Mouse (Mus musculus) gastrocnemius, adult 2 months (tissue): ENCODE results near the gene Actr10. TPM values are rescaled to one million over a fixed set of nuclear protein-coding genes. Genes with fewer than 3 reads are reported as not detected.

Experiments used
- DNase-seq: peaks from one replicate; pipeline ENCODE4 v3.0.0; 2022
- H3K27ac ChIP-seq: fragments of 200-600 bp; 2 replicates; pipeline ENCODE4 v1.8.1; 2022; ENCODE audit warnings: mild to moderate bottlenecking
- H3K4me3 ChIP-seq: fragments of 200-600 bp; 2 replicates; pipeline ENCODE4 v1.8.1; 2022; ENCODE audit warnings: mild to moderate bottlenecking, moderate library complexity
- CTCF ChIP-seq: fragments of 200-600 bp; IDR thresholded peaks from 2 replicates; pipeline ENCODE4 v1.8.1; 2022; ENCODE audit warnings: antibody characterized with exemption, mild to moderate bottlenecking, moderate library complexity
- intact Hi-C: fragments of 180-260 bp; cut with DNase I; formaldehyde crosslinking; loops from one replicate; pipeline ENCODE4 v1.15.1; 2025
- long read RNA-seq, 2 experiments: library from polyadenylated mRNA; stranded (forward); transcript quantifications; one replicate each; pipeline ENCODE4 v2.0.0; 2021
- total RNA-seq, 2 experiments: library from RNA; stranded (reverse); gene quantifications; 2 replicates each; pipeline ENCODE4 v1.2.3; 2021

Gene Actr10
- 10 to 100 TPM; 84.5 to 94.2 TPM for total RNA-seq
- long read RNA-seq, experiment 1, full-length matches to known transcripts = 24 of 25 reads
- long read RNA-seq, experiment 1, partial matches to known transcripts = 0 of 25 reads
- long read RNA-seq, experiment 1, other reads (novel, unspliced or antisense) = 1 of 25 reads
- long read RNA-seq, experiment 2, full-length matches to known transcripts = 21 of 22 reads
- long read RNA-seq, experiment 2, partial matches to known transcripts = 1 of 22 reads
- long read RNA-seq, experiment 2, other reads (novel, unspliced or antisense) = 0 of 22 reads

DNA sequence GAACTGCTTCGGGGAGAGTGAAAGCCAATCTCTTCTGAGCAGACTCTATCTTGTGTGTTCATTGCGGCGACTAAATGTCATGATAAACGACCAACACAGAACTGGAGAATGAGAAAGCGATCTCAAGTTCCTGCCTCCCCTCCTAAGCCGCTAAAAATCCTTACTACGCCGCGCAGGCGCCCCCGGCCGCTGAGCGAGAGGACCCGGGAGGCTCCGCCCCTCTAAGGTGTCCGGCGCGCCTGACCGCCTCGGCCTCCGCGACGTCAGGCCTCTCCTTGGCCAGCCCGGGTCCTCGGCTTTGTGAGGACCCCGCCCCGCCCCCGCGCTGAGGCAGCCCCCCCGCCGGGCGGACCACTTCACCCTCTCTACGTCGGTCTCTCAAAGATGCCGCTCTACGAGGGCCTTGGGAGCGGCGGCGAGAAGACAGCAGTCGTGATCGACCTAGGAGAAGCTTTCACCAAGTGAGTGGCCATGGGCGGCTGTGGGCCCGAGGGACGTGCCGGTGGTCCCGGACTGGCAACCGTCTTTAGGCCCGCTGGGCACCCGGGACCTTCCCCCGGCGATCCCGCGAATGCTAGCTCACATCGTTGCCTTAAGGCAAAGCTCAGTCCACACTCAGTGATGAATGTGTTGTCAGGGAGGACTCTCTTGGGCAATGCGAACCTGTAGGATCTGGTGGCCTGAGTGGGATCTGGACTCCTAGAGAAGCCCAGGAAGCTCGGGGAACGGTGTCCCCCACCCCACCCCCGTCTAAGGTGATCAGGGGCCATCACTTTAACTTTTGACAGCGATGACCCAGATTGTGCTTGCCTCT is at the start of gene Actr10:
TSS of gene Actr10 (plus strand) at position 287 of the 814 bp plus-strand sequence.
- peak; percentile 96 for DNase-seq
- Histone ChIP-seq H3K4me3 (peak within 1 kb of the TSS; percentile 85), H3K27ac (peak within 1 kb of the TSS; percentile 96)
- intact Hi-C loops = loop anchor here (1.0 to 2.0 kb wide), 2 partner anchors 29 to 199 kb away; partner anchors contain the start of genes 2700049A03Rik and Timm9
- no peak for TF ChIP-seq CTCF

DNA sequence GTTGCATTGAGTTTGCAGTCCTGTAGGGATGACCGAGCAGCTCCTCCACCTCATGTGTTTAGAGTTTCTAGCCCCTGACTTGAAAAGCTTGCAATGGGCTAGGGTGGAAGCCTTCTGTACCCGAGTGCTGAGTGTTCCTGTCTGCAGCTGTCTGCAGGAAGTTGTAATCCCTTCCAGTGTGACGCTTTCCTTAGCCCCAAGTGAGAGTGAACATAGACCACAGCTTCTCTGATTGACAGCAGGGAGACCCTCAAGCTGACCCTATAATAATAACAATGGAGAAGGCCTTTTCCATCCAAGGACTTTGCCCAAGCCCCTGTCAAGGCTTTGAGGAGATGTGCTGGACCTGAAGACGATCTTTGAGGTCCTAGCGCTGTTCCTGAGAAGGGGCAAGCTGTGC is 47.3 kb upstream of the Actr10 start:
- intact Hi-C loops = no loop called here
- Histone ChIP-seq H3K27ac (no peak overlapping the region), H3K4me3 (no peak overlapping the region)
- TF ChIP-seq CTCF = no peak
- DNase-seq = no peak

DNA sequence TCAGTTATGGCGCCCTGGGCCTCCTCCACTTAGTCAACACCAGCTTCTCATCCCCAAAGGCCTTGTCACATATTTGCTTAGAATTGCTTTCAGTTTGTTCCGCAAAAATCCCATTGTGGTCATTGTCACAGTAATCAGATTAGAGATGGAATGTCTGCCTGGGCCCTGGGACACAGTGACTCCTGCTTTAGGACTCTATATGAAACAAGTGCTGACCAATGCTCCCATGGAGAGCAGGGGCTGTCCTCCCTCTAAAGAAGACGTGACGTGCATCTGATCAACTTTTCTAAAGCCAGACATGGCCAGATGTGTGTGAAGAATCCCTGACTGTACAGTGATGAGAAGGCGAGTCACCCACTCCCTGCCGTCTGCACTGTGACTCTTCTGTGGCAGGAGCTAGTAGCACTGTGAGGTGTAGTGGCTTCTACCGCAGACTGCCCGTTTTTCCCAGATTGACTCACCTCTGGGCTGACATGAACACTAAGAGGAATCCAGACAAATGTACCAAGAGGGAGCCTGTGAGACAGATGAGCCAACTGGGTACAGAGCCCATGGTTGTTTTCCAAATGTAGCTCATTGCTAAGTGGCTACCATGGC is 46.7 kb upstream of the Actr10 start:
- DNase-seq = no peak
- TF ChIP-seq CTCF = no peak
- intact Hi-C loops = no loop called here
- Histone ChIP-seq H3K27ac (no peak overlapping the region), H3K4me3 (no peak overlapping the region)

DNA sequence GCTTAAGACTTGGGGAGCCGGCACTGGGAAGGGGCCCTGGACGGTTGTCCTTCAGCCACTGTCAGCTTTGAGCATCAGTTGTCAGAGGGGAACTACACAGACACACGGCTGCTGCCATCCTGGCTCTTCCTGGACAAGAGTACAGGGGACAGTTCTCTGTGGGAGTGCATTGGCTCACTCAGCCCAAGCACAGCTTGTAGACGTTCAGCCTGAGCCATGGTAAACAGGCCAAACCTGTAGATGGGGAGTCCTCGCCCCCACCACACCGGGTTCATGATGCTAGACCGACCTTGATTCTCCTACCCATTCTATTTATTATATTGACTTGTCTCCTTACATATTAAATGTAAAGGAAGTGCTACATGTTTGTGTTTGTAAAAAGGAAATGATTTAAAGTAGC is 42.4 kb upstream of the Actr10 start:
- intact Hi-C loops = no loop called here
- TF ChIP-seq CTCF = no peak
- DNase-seq = no peak
- Histone ChIP-seq H3K4me3 (no peak overlapping the region), H3K27ac (0 out of 2 replicates have a peak overlapping the region, but pooled peaks have one; percentile 1)

DNA sequence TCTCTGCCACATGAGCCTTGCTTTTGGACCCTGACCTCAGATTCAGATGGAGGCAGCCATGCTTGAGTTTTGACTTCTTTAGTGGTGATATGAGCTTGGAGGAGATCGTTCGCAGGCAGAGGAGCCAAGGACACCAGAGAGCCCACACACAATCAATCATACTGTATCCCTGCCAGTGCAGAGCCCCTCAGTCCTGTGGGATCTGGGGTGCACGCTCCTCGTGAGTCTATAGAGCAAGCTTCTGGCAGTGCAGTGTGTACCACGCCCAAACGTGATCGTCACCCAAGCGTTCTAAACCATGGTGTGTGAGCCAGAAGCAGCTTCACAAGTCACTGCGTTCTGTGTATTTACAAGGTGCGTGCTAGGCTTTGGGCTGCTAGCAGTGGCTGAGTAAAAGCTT is 41.6 kb upstream of the Actr10 start:
- no peak for DNase-seq
- intact Hi-C loops = no loop called here
- H3K4me3 ChIP-seq = no peak overlapping the region
- TF ChIP-seq CTCF = no peak
- peak overlapping the region; percentile 41 for H3K27ac ChIP-seq

DNA sequence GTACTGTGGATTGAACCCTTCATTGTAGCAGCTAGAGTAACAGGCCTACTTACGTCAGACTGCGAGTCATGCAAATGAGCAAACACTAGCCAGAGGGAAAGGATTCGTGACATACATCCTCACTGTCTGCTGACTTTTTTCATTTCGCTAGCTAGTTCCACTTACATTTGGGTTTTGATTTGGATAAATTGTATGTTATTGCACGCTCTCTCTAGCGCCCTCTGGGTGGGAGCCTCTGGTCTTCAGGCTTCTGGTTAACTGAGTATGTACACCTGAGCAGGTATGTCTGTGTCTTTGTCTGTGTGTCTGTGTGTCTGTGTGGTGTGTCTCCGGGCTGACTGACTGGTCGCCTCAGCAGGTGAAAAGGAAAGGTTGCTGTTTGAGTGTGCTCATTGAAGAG is 40.2 kb upstream of the Actr10 start:
- intact Hi-C loops = no loop called here
- Histone ChIP-seq H3K27ac (no peak overlapping the region), H3K4me3 (no peak overlapping the region)
- DNase-seq = no peak
- TF ChIP-seq CTCF = peak; percentile 42

DNA sequence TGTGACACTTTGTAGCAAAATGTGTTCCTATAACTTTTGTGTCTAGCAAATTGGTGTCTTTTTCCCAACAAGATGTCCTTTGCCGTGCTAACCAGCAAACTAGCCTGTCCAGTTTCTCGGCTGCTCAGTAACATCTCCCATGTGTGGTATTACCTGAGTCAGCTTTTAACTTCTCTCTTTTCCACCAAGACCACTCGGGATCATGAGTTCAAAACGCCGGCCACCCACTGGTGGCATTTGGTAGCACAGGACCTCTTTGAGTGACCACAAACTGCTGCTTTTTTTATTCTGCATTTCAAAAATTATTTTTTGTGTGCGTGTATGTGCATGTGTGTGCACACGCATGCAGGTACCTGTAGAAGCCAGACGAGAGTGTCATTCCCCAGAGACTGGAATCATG is 39.2 kb upstream of the Actr10 start:
- DNase-seq = no peak
- Histone ChIP-seq H3K4me3 (no peak overlapping the region), H3K27ac (no peak overlapping the region)
- TF ChIP-seq CTCF = peak; percentile 49
- intact Hi-C loops = no loop called here

DNA sequence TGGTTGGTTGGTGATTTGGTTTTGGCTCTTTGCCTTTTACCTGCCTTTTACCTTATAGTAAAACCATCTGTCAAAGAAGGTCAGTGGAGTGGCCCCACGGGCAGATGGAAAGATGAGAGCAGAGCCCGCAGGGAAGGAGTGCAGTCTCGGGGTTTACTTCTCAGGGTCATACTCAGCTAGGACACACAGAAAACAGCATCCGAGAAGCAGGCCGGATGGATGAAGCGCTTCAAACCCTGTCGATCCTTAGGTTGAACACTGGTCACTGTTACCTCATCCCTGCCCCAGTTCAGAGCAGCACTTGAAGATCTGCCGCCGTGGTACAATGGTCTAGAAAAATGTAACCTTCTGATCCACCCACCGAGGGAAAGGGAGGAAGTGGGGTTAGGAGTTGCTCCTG is 33.2 kb upstream of the Actr10 start:
- no peak for DNase-seq
- no peak for TF ChIP-seq CTCF
- Histone ChIP-seq H3K4me3 (no peak overlapping the region), H3K27ac (no peak overlapping the region)
- intact Hi-C loops = no loop called here

DNA sequence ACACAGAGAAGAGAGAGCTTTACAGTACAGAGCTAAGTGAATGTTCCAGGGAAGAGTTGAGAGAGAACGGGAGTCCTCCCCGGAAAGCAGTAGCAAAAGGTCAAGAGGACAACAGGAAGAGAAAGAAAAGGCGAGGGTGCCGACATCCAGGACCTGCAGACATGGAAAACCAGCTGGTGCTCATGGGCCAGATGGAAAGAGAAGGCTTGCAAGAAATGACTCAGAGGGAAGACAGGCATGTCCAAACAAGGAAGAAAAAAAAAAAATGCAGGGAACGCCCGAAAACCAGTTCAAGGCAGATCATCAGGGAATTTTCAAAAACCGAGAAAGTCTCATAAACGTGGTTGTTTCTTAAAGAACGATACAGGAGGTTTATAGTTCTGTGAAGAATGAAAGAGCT is 30.8 kb upstream of the Actr10 start:
- no peak for TF ChIP-seq CTCF
- intact Hi-C loops = no loop called here
- Histone ChIP-seq H3K4me3 (peak overlapping the region; percentile 43), H3K27ac (peak overlapping the region; percentile 82)
- peak; percentile 54 for DNase-seq

DNA sequence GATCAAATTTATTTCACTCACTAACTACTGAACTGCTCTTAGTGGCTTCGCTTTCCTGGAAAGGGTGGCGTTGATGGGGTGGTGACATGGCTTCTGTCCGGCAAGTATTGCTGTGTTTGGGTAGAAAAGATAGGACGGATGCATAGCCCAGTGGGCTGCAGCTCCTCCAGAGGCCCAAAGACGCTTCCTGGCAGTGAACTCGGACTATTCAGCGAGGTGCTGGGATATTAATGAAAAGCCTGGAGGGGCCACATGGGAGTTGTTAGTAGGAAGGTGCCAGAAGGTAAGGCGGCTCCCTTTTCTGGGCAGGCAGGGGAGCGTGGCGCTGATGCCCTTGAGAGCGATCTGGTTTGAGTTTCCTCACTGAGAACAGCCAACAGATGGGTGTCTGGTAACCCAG is 30.0 kb upstream of the Actr10 start:
- DNase-seq = no peak
- no peak for TF ChIP-seq CTCF
- H3K4me3 ChIP-seq = no peak overlapping the region
- intact Hi-C loops = no loop called here
- H3K27ac ChIP-seq = peak overlapping the region; percentile 82

DNA sequence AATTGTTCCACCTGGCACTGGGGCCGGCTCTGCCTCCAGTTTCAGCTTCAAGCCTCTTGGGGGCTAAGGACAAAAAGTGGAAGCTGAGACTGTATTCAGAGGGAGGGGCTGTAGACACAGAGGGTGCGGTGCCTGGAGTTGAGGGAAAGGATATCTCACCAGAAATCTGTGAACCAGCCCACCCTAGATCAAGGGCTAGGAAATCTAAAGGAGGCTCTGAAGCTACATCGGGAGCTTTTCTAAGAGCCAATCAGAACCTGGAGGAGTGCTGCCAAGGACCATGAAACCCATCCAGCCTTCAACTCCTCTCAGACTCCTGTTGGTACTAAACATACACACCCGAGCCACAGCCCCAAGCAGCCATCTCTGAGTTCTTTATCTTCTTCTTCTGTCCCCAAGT is 29.6 kb upstream of the Actr10 start:
- no peak for DNase-seq
- Histone ChIP-seq H3K27ac (peak overlapping the region; percentile 82), H3K4me3 (no peak overlapping the region)
- intact Hi-C loops = no loop called here
- TF ChIP-seq CTCF = no peak

DNA sequence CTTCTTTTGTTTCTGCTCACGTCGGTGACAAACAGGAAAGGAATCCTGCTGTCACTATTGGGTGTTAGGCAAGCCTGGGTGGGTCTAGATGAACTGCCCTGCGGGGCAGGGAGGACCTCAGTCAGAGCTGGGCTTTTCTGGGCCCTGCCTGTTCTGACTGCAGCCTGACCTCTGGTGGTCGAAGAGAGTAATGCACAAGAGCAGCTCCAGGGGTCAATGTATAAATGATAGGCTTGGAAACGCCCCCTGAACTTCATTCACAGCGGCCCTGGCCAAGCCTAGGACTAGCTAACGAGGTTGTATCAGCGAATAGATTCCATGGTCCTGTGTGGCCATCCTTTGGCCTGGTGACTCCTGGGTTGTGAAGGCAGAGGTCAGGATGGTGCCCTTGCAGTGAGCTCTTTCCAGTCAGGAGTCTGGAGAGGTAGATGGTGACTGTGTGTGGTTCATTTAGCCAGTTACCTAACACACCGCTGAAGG is 27.4 kb upstream of the Actr10 start:
- Histone ChIP-seq H3K4me3 (no peak overlapping the region; the same call in 1 of the 2 replicates), H3K27ac (peak overlapping the region; percentile 70)
- peak; percentile 98 for TF ChIP-seq CTCF
- intact Hi-C loops = loop anchor here (5.0 to 10.0 kb wide), 4 partner anchors 83 to 675 kb away; partner anchors contain the start of genes Frmd6 and Pygl
- peak; percentile 87 for DNase-seq

DNA sequence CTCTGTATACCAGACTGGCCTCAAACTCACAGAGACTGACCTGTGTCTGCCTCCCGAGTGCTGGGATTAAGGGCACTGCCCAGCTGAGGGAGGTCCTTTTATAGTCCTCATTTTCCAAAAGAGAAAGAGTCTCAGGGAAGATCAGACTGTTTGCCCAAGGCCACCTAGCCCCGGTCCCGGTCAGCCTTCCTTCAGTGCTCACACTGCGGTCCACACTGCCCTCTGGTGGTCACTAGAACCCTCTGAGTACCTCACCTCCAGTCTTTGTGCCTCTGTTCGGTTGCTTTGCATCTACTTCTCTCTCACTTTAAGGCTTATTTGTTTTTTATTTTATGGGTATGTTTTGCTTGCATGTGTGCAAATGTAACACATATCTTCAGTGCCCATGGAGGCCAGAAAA is 26.6 kb upstream of the Actr10 start:
- Histone ChIP-seq H3K27ac (peak overlapping the region; percentile 68), H3K4me3 (peak overlapping the region; percentile 4; the same call in 1 of the 2 replicates)
- intact Hi-C loops = loop anchor here (1.0 to 10.0 kb wide), 5 partner anchors 84 to 676 kb away; partner anchors contain the start of genes Frmd6 and Pygl
- DNase-seq = peak; percentile 90
- peak; percentile 97 for TF ChIP-seq CTCF
